Mouse (Mus musculus) adrenal gland, postnatal 14 days (tissue): ENCODE measurements around the gene 1700003E16Rik. TPM values are rescaled to one million over a fixed set of nuclear protein-coding genes. Genes with fewer than 3 reads are reported as not detected.

ENCODE experiments used
- DNase-seq: peaks from one replicate; pipeline ENCODE4 v3.0.0; 2021; ENCODE audit warnings: mixed read lengths
- total RNA-seq: library from RNA; stranded (reverse); gene quantifications from 2 replicates; pipeline ENCODE4 v1.2.3, GENCODE M21; 2021

1700003E16Rik gene
- total RNA-seq, 1 experiment from 2014 or later, result 0.33 TPM

- no peak for DNase-seq
Observed at GRCm38 (mm10) chr6:83127419-83127818, 28.8 kb upstream of the 1700003E16Rik start.

GRCm38 (mm10) chr6:83131469-83132034, 24.7 kb upstream of the 1700003E16Rik start:
- no peak for DNase-seq

GRCm38 (mm10) chr6:83132176-83132919, 23.9 kb upstream of the 1700003E16Rik start:
- DNase-seq, result no peak

GRCm38 (mm10) chr6:83134226-83134625, 22.0 kb upstream of the 1700003E16Rik start:
- no peak for DNase-seq

GRCm38 (mm10) chr6:83134951-83135513, 21.2 kb upstream of the 1700003E16Rik start, which contains the start of gene Rtkn:
Rtkn (plus strand) TSS chr6:83135463.
- no peak for DNase-seq

GRCm38 (mm10) chr6:83135571-83136161, 20.5 kb upstream of the 1700003E16Rik start:
- peak; percentile 61 for DNase-seq

- DNase-seq, result no peak
Observed at GRCm38 (mm10) chr6:83136291-83136880, 19.8 kb upstream of the 1700003E16Rik start.

GRCm38 (mm10) chr6:83136881-83137575, 19.2 kb upstream of the 1700003E16Rik start:
- DNase-seq, result peak; percentile 87

- DNase-seq, result peak; percentile 96
Observed at GRCm38 (mm10) chr6:83137576-83137950, 18.6 kb upstream of the 1700003E16Rik start.

- peak; percentile 56 for DNase-seq
Observed at GRCm38 (mm10) chr6:83138056-83138455, 18.1 kb upstream of the 1700003E16Rik start.

- DNase-seq, result no peak
Observed at GRCm38 (mm10) chr6:83140044-83140443, 16.2 kb upstream of the 1700003E16Rik start.

- DNase-seq, result peak; percentile 46
Observed at GRCm38 (mm10) chr6:83141636-83142035, 14.6 kb upstream of the 1700003E16Rik start.

GRCm38 (mm10) chr6:83142211-83142731, 13.9 kb upstream of the 1700003E16Rik start:
- peak; percentile 68 for DNase-seq

GRCm38 (mm10) chr6:83142886-83143285, 13.3 kb upstream of the 1700003E16Rik start:
- no peak for DNase-seq

- DNase-seq, result peak; percentile 25
Observed at GRCm38 (mm10) chr6:83145209-83145608, 11.0 kb upstream of the 1700003E16Rik start.

- no peak for DNase-seq
Observed at GRCm38 (mm10) chr6:83145805-83146204, 10.4 kb upstream of the 1700003E16Rik start.

GRCm38 (mm10) chr6:83147280-83147679, 8.9 kb upstream of the 1700003E16Rik start:
- peak; percentile 72 for DNase-seq

- no peak for DNase-seq
Observed at GRCm38 (mm10) chr6:83151721-83152120, 4.5 kb upstream of the 1700003E16Rik start.

GRCm38 (mm10) chr6:83153038-83153437, 3.2 kb upstream of the 1700003E16Rik start:
- no peak for DNase-seq

GRCm38 (mm10) chr6:83153485-83153884, 2.7 kb upstream of the 1700003E16Rik start:
- DNase-seq, result no peak

- no peak for DNase-seq
Observed at GRCm38 (mm10) chr6:83155552-83156238, 509 bp upstream of the 1700003E16Rik start.
